Mouse (Mus musculus): ENCODE measurements around the gene Tex38. TPM values are rescaled to one million over a fixed set of nuclear protein-coding genes. Genes with fewer than 3 reads are reported as not detected.

Gene Tex38
- total and polyA plus RNA-seq, 2 experiments from 2014 or later, result 0.74 TPM; not detected in 1

DNA sequence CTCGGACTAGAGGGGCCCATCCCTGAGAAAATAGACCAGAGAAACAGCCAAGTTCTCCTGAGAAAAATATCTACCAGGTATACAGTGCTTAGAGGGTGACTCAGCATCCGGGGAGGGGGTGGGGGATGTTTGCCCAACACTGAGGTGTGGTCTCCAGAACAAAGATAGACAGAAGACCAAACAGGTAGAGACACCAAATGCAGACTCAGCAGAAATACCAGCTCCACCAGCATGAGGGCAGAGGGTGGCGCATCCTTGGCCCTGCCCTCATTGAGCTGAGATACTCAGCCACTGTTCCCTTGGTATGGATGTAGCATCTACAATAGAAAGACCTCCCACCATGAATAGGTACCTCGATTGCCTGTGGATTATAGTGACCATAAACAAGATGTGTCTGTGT lies 46.0 kb downstream of the Tex38 start:
- DNase-seq (ENCODE audit: low spot score) (no peak), ATAC-seq (no peak)
- Histone ChIP-seq H3K4me1 (ENCODE audit: insufficient read depth, low read length) (no peaks in the 10 kb centered on the region; the same call in 1 of the 2 replicates), H3K36me3 (ENCODE audit: insufficient read depth, low read length) (no peaks in the 10 kb centered on the region), H3K27ac (no peak overlapping the region), H3K4me2 (ENCODE audit: low read depth, low read length) (no peak overlapping the region), H3K27me3 (ENCODE audit: insufficient read depth, low read length) (peaks cover 4% of the 10 kb centered on the region; the same call in 1 of the 2 replicates), H3K9ac (replicated peaks; ENCODE audit: low read length) (no peak overlapping the region), H3K9me3 (ENCODE audit: low read length) (no peaks in the 10 kb centered on the region), H3K4me3 (ENCODE audit: low read length) (no peak overlapping the region)
- TF ChIP-seq CTCF (IDR thresholded peaks at IDR 0.05; ENCODE audit: low read depth), result no peak
- 67% methylated on average over 4 of the region's 4 CpGs for WGBS

DNA sequence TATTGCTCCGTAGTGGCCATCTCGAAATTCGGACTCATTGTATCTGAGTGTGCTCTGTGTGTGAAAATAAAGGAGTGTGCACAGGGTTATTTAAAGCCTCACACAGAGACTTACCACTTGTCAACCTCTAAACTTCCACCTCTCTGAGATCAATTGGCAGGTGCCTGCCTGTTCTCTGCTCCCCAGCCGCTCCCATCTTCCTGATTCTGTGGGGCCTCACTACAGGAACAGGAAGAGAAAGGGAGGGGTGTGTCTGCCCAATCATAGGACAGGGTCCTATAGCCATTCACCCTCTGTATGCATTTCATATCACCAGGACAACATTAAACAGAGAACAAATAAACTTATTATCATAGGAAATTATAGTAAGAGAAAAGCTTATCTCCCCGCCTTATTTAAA lies 47.1 kb downstream of the Tex38 start:
- WGBS, result 81% methylated on average over 5 of the region's 5 CpGs
- Histone ChIP-seq H3K4me3 (ENCODE audit: low read length) (no peak overlapping the region), H3K4me1 (ENCODE audit: insufficient read depth, low read length) (no peaks in the 10 kb centered on the region), H3K9me3 (ENCODE audit: low read length) (no peaks in the 10 kb centered on the region), H3K9ac (replicated peaks; ENCODE audit: low read length) (no peak overlapping the region), H3K4me2 (ENCODE audit: low read depth, low read length) (no peak overlapping the region), H3K36me3 (ENCODE audit: insufficient read depth, low read length) (no peaks in the 10 kb centered on the region), H3K27me3 (ENCODE audit: insufficient read depth, low read length) (peaks cover 4% of the 10 kb centered on the region; the same call in 1 of the 2 replicates), H3K27ac (no peak overlapping the region)
- ATAC-seq, result no peak
- no peak for TF ChIP-seq CTCF (IDR thresholded peaks at IDR 0.05; ENCODE audit: low read depth)
- DNase-seq (ENCODE audit: low spot score), result no peak

DNA sequence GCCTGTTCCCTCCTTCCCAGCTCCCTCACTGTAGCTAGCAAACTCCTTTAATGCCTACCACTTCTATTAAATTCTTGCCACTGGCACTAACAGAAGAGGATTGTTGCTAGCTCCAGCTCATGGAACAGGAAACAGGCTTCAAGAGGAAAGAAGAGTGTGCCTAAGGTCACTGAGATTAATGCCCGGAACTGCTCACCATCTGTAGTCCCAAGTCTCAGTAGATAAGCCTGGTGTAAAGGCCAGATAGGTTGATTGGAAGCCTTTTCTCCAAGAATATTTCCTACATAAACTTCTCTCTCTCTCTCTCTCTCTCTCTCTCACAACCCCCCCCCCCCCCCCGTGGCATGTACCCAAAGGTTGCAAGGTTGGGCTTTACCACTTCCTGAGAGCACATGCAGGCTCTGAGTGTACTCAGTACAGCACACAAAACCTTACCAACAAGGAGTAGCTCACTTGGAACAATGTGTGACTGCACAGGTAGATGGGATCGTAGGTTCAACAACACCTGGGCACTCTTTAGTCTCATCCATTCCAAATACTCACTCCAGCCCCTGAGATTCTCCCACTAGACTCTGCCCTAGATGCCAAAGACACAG lies 48.5 kb downstream of the Tex38 start:
- no peaks in the 10 kb centered on the region for H3K36me3 ChIP-seq (ENCODE audit: insufficient read depth, low read length)
- DNase-seq (ENCODE audit: low spot score) (no peak), ATAC-seq (no peak)
- no peak overlapping the region for H3K9ac ChIP-seq (replicated peaks; ENCODE audit: low read length)
- H3K4me1 ChIP-seq (ENCODE audit: insufficient read depth, low read length), result no peaks in the 10 kb centered on the region
- H3K9me3 ChIP-seq (ENCODE audit: low read length), result no peaks in the 10 kb centered on the region
- no peak overlapping the region for H3K4me2 ChIP-seq (ENCODE audit: low read depth, low read length)
- no peak for TF ChIP-seq CTCF (IDR thresholded peaks at IDR 0.05; ENCODE audit: low read depth)
- peaks cover 4% of the 10 kb centered on the region; the same call in 1 of the 2 replicates for H3K27me3 ChIP-seq (ENCODE audit: insufficient read depth, low read length)
- WGBS, result 80% methylated on average over 3 of the region's 3 CpGs
- no peak overlapping the region for H3K27ac ChIP-seq
- H3K4me3 ChIP-seq (ENCODE audit: low read length), result no peak overlapping the region

DNA sequence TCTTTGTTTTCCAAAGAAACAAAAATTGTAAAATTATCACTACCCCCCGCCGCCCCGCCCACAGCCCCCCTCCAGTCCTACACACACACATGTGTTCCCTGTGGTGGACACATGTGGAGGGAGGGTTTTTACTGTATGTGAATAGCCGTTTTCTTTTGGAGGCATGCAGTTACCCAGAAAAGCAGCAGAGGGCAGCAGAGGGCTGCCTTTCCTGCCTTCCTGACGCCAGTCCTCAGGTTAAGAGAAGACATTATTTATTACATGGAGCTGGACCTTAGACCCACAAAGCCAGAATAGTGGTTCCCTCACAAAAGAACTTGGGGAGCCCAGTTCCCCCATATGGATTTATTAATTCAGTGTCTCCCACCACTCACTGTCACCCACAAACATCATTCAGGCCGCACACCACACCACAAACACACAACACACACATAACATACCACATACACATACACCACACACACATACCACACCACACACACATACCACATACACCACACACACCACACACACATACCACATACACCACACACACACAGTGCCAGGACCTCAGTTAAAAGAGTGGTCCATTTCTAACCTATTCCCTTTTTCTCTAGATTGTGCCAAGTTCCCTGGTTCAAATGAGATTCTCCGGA lies 49.1 kb downstream of the Tex38 start:
- WGBS, result 24% methylated on average over 7 of the region's 7 CpGs

More for the DNA sequence above, 49.1 kb downstream of the Tex38 start:
- H3K4me3 ChIP-seq (ENCODE audit: low read length), result no peak overlapping the region
- no peak overlapping the region for H3K9ac ChIP-seq (replicated peaks; ENCODE audit: low read length)
- H3K27me3 ChIP-seq (ENCODE audit: insufficient read depth, low read length), result peaks cover 4% of the 10 kb centered on the region; the same call in 1 of the 2 replicates
- no peak overlapping the region for H3K27ac ChIP-seq
- no peaks in the 10 kb centered on the region for H3K9me3 ChIP-seq (ENCODE audit: low read length)
- ATAC-seq (peak; percentile 79), DNase-seq (ENCODE audit: low spot score) (peak; percentile 79)
- TF ChIP-seq CTCF (IDR thresholded peaks at IDR 0.05; ENCODE audit: low read depth), result peak; percentile 88
- H3K36me3 ChIP-seq (ENCODE audit: insufficient read depth, low read length), result no peaks in the 10 kb centered on the region
- H3K4me1 ChIP-seq (ENCODE audit: insufficient read depth, low read length), result no peaks in the 10 kb centered on the region
- no peak overlapping the region for H3K4me2 ChIP-seq (ENCODE audit: low read depth, low read length)

Other genes starting within 250 kb of the Tex38 start
- not detected in 2 replicates for gene Cyp4a31, start 217.4 kb downstream of the Tex38 start, total RNA-seq (2014; rRNA removed)
- gene Cyp4a31, start 217.4 kb downstream of the Tex38 start, polyA plus RNA-seq (2015; fragmentation: Nextera tagmentation; extraction: Ambion mirVana), result not detected in 2 replicates
- gene Cyp4a32, start 180.0 kb downstream of the Tex38 start, total RNA-seq (2014; rRNA removed), result not detected in 2 replicates
- not detected in 2 replicates for gene Cyp4a32, start 180.0 kb downstream of the Tex38 start, polyA plus RNA-seq (2015; fragmentation: Nextera tagmentation; extraction: Ambion mirVana)
- 1.3 and 1.8 TPM in 2 replicates for gene Cyp4b1, start 133.3 kb downstream of the Tex38 start, total RNA-seq (2014; rRNA removed)
- 1.4 and 1.6 TPM in 2 replicates for gene Cyp4b1, start 133.3 kb downstream of the Tex38 start, polyA plus RNA-seq (2015; fragmentation: Nextera tagmentation; extraction: Ambion mirVana)
- 17.1 and 20.5 TPM in 2 replicates for gene Efcab14, start 43.3 kb downstream of the Tex38 start, total RNA-seq (2014; rRNA removed)
- 17.0 and 17.9 TPM in 2 replicates for gene Efcab14, start 43.3 kb downstream of the Tex38 start, polyA plus RNA-seq (2015; fragmentation: Nextera tagmentation; extraction: Ambion mirVana)
- 20.0 and 28.1 TPM in 2 replicates for gene Atpaf1, start 3.8 kb upstream of the Tex38 start, total RNA-seq (2014; rRNA removed)
- 43.5 and 49.9 TPM in 2 replicates for gene Atpaf1, start 3.8 kb upstream of the Tex38 start, polyA plus RNA-seq (2015; fragmentation: Nextera tagmentation; extraction: Ambion mirVana)
- gene Mob3c, start 47.1 kb upstream of the Tex38 start, total RNA-seq (2014; rRNA removed), result 2.9 and 4.4 TPM in 2 replicates
- gene Mob3c, start 47.1 kb upstream of the Tex38 start, polyA plus RNA-seq (2015; fragmentation: Nextera tagmentation; extraction: Ambion mirVana), result 4.1 and 4.3 TPM in 2 replicates
- gene Mknk1, start 58.2 kb upstream of the Tex38 start, total RNA-seq (2014; rRNA removed), result 18.4 and 23.2 TPM in 2 replicates
- gene Mknk1, start 58.2 kb upstream of the Tex38 start, polyA plus RNA-seq (2015; fragmentation: Nextera tagmentation; extraction: Ambion mirVana), result 22.0 and 24.5 TPM in 2 replicates
- gene Kncn, start 103.4 kb upstream of the Tex38 start, total RNA-seq (2014; rRNA removed), result 0.14 TPM in 1 of 2 replicates, not detected in the other
- 0.10 and 0.29 TPM in 2 replicates for gene Kncn, start 103.4 kb upstream of the Tex38 start, polyA plus RNA-seq (2015; fragmentation: Nextera tagmentation; extraction: Ambion mirVana)
- gene 6430628N08Rik, start 109.6 kb upstream of the Tex38 start, total RNA-seq (2014; rRNA removed), result 0.16 and 0.18 TPM in 2 replicates
- 0.49 and 0.58 TPM in 2 replicates for gene 6430628N08Rik, start 109.6 kb upstream of the Tex38 start, polyA plus RNA-seq (2015; fragmentation: Nextera tagmentation; extraction: Ambion mirVana)
- 3.3 and 4.5 TPM in 2 replicates for gene Dmbx1, start 158.9 kb upstream of the Tex38 start, total RNA-seq (2014; rRNA removed)
- gene Dmbx1, start 158.9 kb upstream of the Tex38 start, polyA plus RNA-seq (2015; fragmentation: Nextera tagmentation; extraction: Ambion mirVana), result 3.9 and 4.3 TPM in 2 replicates
- 17.6 and 48.1 TPM in 2 replicates for gene Faah, start 236.9 kb upstream of the Tex38 start, total RNA-seq (2014; rRNA removed)
- gene Faah, start 236.9 kb upstream of the Tex38 start, polyA plus RNA-seq (2015; fragmentation: Nextera tagmentation; extraction: Ambion mirVana), result 23.2 and 25.2 TPM in 2 replicates

Data from hindbrain, postnatal 0 days (tissue).